Mouse (Mus musculus) brain, embryonic 14.5 days (tissue): Measurements from ENCODE around the gene Dll1.

Experiments
- CTCF ChIP-seq: fragments of 200-500 bp; IDR thresholded peaks from 2 replicates; pipeline ENCODE4 v1.5.1; 2012; ENCODE audit warnings: inconsistent platforms, mild to moderate bottlenecking, moderate library complexity, borderline replicate concordance; ENCODE audit not compliant: insufficient read depth, insufficient read length; ENCODE audit errors: extremely low read depth
- POLR2A ChIP-seq: fragments of 200-500 bp; IDR thresholded peaks from 2 replicates; pipeline ENCODE4 v1.6.1; 2012; ENCODE audit warnings: mild to moderate bottlenecking, inconsistent platforms, borderline replicate concordance; ENCODE audit not compliant: poor library complexity, insufficient read depth, insufficient read length, severe bottlenecking; ENCODE audit errors: extremely low read depth

DNA sequence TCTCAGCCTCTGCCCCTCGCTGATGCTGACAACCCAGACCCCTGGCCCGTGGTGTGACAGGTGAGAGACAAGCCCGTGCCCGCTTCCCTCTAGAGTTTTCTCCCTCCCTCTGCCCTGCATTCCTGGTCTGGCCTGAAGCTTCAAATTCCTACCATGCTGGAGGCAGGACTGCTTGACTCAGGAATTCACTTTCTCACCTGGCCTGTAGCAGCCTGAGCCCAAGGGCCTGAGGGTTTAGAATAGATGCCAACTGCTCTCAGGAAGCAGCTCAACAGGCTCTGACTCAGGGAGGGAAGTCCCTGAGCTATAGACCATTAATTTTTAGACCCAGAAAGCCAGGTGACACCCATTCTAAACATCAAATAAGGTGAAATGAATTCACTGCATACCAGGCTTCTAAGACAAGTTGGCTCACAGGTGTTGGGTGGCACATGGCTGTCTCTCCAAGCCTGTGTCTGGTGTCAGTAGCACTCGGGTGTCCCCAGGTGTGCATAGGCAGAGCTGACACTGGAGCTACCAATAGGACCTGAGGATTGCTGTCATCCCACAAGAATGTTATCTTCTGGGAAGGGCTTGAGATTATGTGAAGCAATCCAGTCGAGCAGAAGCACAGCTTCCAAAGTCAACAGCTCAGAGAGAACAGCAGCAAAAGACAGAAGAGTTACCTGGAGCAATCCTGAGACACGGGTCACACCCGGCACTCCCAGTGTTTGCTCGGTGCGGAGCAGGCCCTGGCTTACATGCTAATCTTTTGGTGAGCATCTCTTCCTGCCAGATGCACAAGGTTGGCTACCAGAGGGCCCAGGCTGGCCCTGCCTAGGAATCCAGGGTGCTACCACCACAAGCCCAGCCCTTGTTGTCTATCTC is 50.5 kb downstream of the Dll1 start:
- no peak for TF ChIP-seq CTCF
- no peak for TF ChIP-seq POLR2A
